Mouse (Mus musculus): ENCODE measurements around the gene Cnot11. TPM values are rescaled to one million over a fixed set of nuclear protein-coding genes. Genes with fewer than 3 reads are reported as not detected.

Gene Cnot11
- polyA plus RNA-seq, 1 experiment from 2014 or later = 12.9 TPM

DNA sequence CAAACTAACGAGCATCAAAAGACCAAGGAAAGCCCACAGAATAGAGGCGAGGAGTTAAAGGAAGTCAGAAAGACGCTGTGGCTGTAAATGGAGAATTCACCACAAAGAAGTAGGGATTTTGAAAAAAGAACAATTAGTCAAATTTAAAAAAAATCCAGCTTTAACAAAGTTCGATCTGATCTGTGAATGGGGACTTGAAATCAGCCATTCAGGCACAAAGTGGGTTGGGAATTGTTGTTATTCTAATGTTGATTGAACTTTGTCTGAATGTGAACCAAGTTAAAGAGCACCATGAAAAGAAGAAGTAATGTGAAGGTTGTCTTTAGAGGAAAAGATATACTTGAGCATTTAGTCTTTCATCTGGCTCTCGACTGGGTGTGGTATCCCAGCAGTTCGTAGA is 6.5 kb upstream of the Cnot11 start:
- WGBS = 71% methylated on average over 6 of the region's 6 CpGs
- Histone ChIP-seq H3K4me3 (ENCODE audit: low read length) (no peak overlapping the region), H3K9ac (ENCODE audit: low read depth, low read length) (no peak overlapping the region), H3K4me1 (ENCODE audit: control insufficient read depth, insufficient read depth, low read length) (no peaks in the 10 kb centered on the region), H3K27me3 (replicated peaks; ENCODE audit: control insufficient read depth, insufficient read depth, low read length) (no peaks in the 10 kb centered on the region), H3K36me3 (ENCODE audit: control insufficient read depth, insufficient read depth, low read length) (no peaks in the 10 kb centered on the region), H3K9me3 (ENCODE audit: control insufficient read depth, low read length) (no peaks in the 10 kb centered on the region), H3K27ac (ENCODE audit: low read length) (no peak overlapping the region), H3K4me2 (ENCODE audit: low read depth, low read length) (no peak overlapping the region)
- ATAC-seq = no peak

DNA sequence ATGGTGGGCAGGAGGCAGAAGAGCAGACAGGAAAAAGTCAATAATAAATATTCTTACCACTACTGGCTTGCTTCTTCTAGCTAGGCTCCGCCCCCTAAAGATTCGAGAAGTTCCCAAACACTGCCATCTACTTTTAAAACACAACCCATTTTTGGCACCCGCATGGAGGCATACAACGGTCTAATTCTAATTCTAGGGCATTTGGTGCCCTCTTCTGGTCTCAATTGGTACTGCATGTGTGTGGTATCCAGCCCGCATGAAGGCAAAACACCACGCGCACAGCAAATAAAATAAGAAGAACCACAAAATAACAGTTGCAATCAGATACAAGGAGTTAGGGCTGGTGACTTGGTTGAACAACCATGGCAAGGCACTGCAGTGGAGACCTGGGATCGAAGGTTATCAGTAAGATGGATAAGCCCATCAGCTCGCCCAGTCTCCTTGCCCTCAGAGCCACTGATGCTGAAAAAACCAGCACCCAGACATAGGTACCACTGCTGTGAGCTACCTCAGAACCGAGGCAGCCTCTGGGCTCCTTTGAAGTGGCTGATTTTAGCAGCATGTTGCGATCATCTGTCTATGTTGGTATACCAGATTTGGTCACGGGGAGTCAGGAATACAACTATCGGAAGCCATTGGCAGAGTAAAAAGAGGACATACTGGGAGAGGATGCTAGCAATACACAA is 4.4 kb upstream of the Cnot11 start:
- Histone ChIP-seq H3K9me3 (ENCODE audit: control insufficient read depth, low read length) (no peaks in the 10 kb centered on the region), H3K27me3 (replicated peaks; ENCODE audit: control insufficient read depth, insufficient read depth, low read length) (no peaks in the 10 kb centered on the region), H3K4me1 (ENCODE audit: control insufficient read depth, insufficient read depth, low read length) (peaks cover 4% of the 10 kb centered on the region; the same call in 1 of the 2 replicates), H3K9ac (ENCODE audit: low read depth, low read length) (no peak overlapping the region), H3K4me3 (ENCODE audit: low read length) (no peak overlapping the region), H3K4me2 (ENCODE audit: low read depth, low read length) (no peak overlapping the region), H3K36me3 (ENCODE audit: control insufficient read depth, insufficient read depth, low read length) (no peaks in the 10 kb centered on the region), H3K27ac (ENCODE audit: low read length) (no peak overlapping the region)
- no peak for ATAC-seq
- WGBS = 41% methylated on average over 13 of the region's 13 CpGs

DNA sequence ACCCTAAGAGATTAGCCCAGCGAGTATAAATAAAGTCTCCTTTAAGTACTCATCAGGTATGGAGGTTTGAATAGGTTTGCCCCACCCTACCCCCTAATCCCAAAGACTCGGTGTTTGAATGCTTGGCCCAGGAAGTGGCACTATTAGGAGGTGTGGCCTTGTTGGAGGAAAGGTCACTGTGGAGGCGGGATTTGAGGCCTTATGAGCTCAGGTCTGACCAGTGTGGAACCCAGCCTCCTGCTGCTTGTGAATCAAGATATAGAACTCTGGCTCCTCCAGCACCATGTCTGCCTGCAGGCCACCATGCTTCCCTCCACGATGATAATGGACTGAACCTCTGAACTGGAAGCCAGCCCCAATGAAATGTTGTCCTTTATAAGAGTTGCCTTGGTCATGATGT is 3.8 kb upstream of the Cnot11 start:
- Histone ChIP-seq H3K4me1 (ENCODE audit: control insufficient read depth, insufficient read depth, low read length) (peaks cover 4% of the 10 kb centered on the region; the same call in 1 of the 2 replicates), H3K27ac (ENCODE audit: low read length) (no peak overlapping the region), H3K9me3 (ENCODE audit: control insufficient read depth, low read length) (no peaks in the 10 kb centered on the region), H3K36me3 (ENCODE audit: control insufficient read depth, insufficient read depth, low read length) (no peaks in the 10 kb centered on the region), H3K4me2 (ENCODE audit: low read depth, low read length) (no peak overlapping the region), H3K9ac (ENCODE audit: low read depth, low read length) (no peak overlapping the region), H3K27me3 (replicated peaks; ENCODE audit: control insufficient read depth, insufficient read depth, low read length) (no peaks in the 10 kb centered on the region), H3K4me3 (ENCODE audit: low read length) (no peak overlapping the region)
- WGBS = 64% methylated on average over 4 of the region's 4 CpGs
- no peak for ATAC-seq

DNA sequence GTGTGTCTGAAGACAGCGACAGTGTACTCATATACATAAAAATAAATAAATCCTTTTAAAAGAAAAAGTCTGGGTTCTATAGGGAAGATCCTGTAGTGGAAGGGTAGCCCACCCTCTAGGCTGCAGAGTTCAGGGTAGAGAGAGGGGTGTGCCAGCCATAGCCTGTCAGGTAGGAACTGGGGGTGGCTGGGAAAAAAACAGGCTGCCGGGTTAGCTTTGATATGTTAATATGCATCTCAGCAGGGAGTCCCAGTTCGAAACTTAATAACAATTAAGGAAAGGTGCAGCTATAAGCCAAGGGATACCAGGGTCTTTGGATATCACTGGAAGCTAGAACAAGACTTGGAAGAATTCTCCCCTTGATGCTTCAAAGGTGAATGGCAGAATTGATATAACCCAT is 875 bp upstream of the Cnot11 start:
- Histone ChIP-seq H3K4me2 (ENCODE audit: low read depth, low read length) (no peak overlapping the region), H3K27me3 (replicated peaks; ENCODE audit: control insufficient read depth, insufficient read depth, low read length) (no peaks in the 10 kb centered on the region), H3K27ac (ENCODE audit: low read length) (no peak overlapping the region), H3K4me1 (ENCODE audit: control insufficient read depth, insufficient read depth, low read length) (peaks cover 16% of the 10 kb centered on the region), H3K9me3 (ENCODE audit: control insufficient read depth, low read length) (no peaks in the 10 kb centered on the region), H3K9ac (ENCODE audit: low read depth, low read length) (no peak overlapping the region), H3K4me3 (ENCODE audit: low read length) (no peak overlapping the region), H3K36me3 (ENCODE audit: control insufficient read depth, insufficient read depth, low read length) (peaks cover 8% of the 10 kb centered on the region)
- WGBS = 46% methylated on average over 3 of the region's 3 CpGs
- no peak for ATAC-seq

DNA sequence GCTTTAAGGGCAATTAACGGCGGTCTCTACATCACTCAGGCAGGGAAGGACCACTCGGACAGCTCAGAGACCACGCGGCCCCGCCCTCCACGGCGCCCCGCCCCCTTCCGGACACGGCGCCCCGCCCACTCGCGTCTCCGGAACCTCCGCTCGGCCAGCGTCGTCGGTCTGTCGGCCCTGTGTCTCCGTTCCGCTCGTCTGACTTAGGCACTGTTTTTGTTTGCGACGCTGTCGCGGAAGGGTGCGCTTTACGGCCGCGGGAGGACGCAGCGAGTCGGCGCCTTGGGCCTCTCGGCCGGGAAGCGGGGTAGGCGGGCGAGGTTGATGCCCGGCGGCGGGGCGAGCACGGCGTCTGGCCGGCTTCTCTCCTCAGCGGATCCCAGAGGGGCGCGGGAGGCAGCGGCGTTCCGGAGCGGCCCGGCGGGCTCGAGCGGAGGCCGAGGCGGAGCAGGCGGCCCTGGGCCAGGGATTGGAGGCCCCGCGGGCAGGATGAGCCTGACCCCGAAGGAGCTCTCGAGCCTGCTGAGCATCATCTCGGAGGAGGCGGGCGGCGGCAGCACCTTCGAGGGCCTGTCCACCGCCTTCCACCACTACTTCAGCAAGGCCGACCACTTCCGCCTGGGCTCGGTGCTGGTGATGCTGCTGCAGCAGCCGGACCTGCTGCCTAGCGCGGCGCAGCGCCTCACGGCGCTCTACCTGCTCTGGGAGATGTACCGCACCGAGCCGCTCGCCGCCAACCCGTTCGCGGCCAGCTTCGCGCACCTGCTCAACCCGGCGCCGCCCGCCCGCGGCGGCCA is 921 bp downstream of the Cnot11 start:
- H3K4me3 ChIP-seq (ENCODE audit: low read length) = peak overlapping the region; percentile 97
- peak overlapping the region; percentile 94 for H3K9ac ChIP-seq (ENCODE audit: low read depth, low read length)
- H3K27me3 ChIP-seq (replicated peaks; ENCODE audit: control insufficient read depth, insufficient read depth, low read length) = no peaks in the 10 kb centered on the region
- ATAC-seq = peak; percentile 93
- peak overlapping the region; percentile 91 for H3K27ac ChIP-seq (ENCODE audit: low read length)
- peaks cover 8% of the 10 kb centered on the region; the same call in 1 of the 2 replicates for H3K9me3 ChIP-seq (ENCODE audit: control insufficient read depth, low read length)
- peak overlapping the region; percentile 76 for H3K4me2 ChIP-seq (ENCODE audit: low read depth, low read length)
- H3K36me3 ChIP-seq (ENCODE audit: control insufficient read depth, insufficient read depth, low read length) = peaks cover 23% of the 10 kb centered on the region
- under 1% methylated on average over 98 of the region's 100 CpGs for WGBS
- H3K4me1 ChIP-seq (ENCODE audit: control insufficient read depth, insufficient read depth, low read length) = peaks cover 16% of the 10 kb centered on the region

DNA sequence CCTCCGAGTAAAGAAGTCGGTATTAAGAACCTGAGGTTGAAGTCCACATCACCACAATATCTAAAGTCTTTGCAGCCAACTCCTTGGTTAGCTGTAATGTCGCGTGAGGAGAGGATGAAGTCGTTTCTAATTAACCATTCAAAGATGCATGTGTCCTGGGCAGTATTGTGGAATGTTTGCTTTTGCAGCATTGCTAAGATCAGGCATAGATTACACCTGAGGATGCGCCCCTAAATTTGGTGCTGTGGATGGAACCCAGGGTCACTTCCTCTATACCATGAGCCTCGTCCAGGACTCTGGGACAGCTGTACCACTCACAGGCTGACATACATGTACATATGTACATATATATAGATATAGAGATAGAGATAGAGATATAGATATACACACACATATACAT is 1.9 kb downstream of the Cnot11 start:
- peak overlapping the region; percentile 97 for H3K4me3 ChIP-seq (ENCODE audit: low read length)
- peaks cover 10% of the 10 kb centered on the region; the same call in 1 of the 2 replicates for H3K9me3 ChIP-seq (ENCODE audit: control insufficient read depth, low read length)
- no peak for ATAC-seq
- H3K4me1 ChIP-seq (ENCODE audit: control insufficient read depth, insufficient read depth, low read length) = peaks cover 16% of the 10 kb centered on the region
- H3K36me3 ChIP-seq (ENCODE audit: control insufficient read depth, insufficient read depth, low read length) = peaks cover 26% of the 10 kb centered on the region
- peak overlapping the region; percentile 94 for H3K9ac ChIP-seq (ENCODE audit: low read depth, low read length)
- 25% methylated on average over 7 of the region's 7 CpGs for WGBS
- H3K4me2 ChIP-seq (ENCODE audit: low read depth, low read length) = peak overlapping the region; percentile 76
- H3K27ac ChIP-seq (ENCODE audit: low read length) = no peak overlapping the region
- H3K27me3 ChIP-seq (replicated peaks; ENCODE audit: control insufficient read depth, insufficient read depth, low read length) = no peaks in the 10 kb centered on the region

DNA sequence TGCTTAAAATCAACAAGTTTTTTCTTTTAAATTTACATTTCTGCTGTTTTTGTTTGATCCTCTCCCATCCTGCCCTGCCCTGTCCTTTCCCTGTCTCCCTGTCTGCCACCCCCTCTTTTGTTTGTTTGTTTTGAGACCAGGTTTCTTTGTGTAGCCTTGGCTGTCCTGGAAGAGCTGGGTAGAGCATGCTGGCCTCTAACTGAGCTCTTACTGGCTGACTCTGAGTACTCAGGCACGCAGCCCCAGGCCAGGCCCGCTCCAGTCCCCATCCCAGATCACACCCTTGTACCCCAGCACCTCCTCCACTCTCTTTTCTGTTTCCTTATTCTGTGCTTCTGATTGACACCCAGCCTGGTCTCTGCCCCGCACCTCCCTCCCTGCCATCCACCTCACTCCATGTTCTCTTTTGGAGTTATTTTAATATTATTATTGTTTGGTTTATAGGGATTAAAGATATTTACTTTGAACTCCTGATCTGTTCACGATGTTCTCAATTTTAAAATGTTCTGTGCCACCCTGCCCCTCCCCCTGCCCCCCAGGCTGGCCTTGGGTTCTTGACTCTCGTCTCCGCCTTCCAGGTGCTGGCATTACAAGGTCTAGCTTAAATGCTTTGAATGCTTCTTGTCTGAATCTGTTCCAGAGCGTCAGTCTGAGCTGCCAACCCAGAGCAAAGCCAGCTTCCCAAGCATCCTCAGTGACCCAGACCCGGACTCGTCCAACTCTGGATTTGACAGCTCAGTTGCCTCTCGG is 3.0 kb downstream of the Cnot11 start:
- Histone ChIP-seq H3K27me3 (replicated peaks; ENCODE audit: control insufficient read depth, insufficient read depth, low read length) (no peaks in the 10 kb centered on the region), H3K9ac (ENCODE audit: low read depth, low read length) (0 out of 2 replicates have a peak overlapping the region, but pooled peaks have one; percentile 49), H3K4me2 (ENCODE audit: low read depth, low read length) (no peak overlapping the region), H3K36me3 (ENCODE audit: control insufficient read depth, insufficient read depth, low read length) (peaks cover 26% of the 10 kb centered on the region), H3K4me1 (ENCODE audit: control insufficient read depth, insufficient read depth, low read length) (peaks cover 16% of the 10 kb centered on the region), H3K27ac (ENCODE audit: low read length) (no peak overlapping the region), H3K9me3 (ENCODE audit: control insufficient read depth, low read length) (peaks cover 10% of the 10 kb centered on the region; the same call in 1 of the 2 replicates), H3K4me3 (ENCODE audit: low read length) (no peak overlapping the region)
- 85% methylated on average over 10 of the region's 10 CpGs for WGBS
- no peak for ATAC-seq

DNA sequence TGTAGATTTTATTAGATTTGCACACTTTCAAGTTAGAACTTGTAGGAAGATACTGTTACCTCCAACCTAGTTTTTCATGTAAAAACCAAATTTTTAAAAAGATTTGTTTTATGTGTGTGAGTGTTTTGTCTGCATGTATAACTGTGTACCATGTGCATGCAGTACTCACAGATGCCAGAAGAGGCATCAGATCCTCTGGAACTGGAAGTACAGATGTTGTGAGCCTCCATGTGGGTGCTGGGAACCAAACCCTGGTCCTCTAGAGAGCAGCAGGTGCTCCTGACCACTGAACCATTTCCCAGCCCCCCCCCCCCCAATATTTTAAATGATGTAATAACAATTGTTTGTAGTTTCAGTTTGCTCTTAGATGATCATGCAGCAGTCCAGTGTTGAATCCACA is 5.8 kb downstream of the Cnot11 start:
- Histone ChIP-seq H3K27ac (ENCODE audit: low read length) (no peak overlapping the region), H3K9ac (ENCODE audit: low read depth, low read length) (no peak overlapping the region), H3K27me3 (replicated peaks; ENCODE audit: control insufficient read depth, insufficient read depth, low read length) (no peaks in the 10 kb centered on the region), H3K36me3 (ENCODE audit: control insufficient read depth, insufficient read depth, low read length) (peaks cover 28% of the 10 kb centered on the region), H3K9me3 (ENCODE audit: control insufficient read depth, low read length) (peaks cover 10% of the 10 kb centered on the region; the same call in 1 of the 2 replicates), H3K4me1 (ENCODE audit: control insufficient read depth, insufficient read depth, low read length) (peaks cover 13% of the 10 kb centered on the region), H3K4me3 (ENCODE audit: low read length) (no peak overlapping the region), H3K4me2 (ENCODE audit: low read depth, low read length) (no peak overlapping the region)
- no peak for ATAC-seq

DNA sequence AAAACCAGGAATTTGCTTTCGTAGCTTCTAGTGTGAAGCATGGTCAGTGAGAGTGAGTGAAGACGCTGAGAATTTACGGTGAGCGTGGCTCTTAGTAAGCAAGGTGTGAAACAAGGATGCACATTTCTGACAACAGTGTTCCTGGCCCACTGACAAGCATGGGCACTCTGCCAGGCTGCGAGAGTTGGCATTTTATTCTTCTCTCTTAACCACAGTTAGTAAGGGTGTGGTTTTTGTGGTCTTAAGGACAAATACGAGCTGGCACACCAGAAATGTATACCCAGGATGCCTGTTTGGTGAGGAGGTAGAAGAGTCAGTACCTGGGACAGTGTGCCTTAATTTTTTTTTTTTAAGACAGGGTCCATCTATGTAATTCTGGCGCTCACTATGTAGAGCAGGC is 10.8 kb downstream of the Cnot11 start:
- ATAC-seq = no peak
- H3K36me3 ChIP-seq (ENCODE audit: control insufficient read depth, insufficient read depth, low read length) = peaks cover 10% of the 10 kb centered on the region
- 0 out of 2 replicates have a peak, but pooled peaks cover 4% of the 10 kb centered on the region for H3K4me1 ChIP-seq (ENCODE audit: control insufficient read depth, insufficient read depth, low read length)
- whole genome bisulfite sequencing = 90% methylated on average over 7 of the region's 7 CpGs
- H3K27ac ChIP-seq (ENCODE audit: low read length) = no peak overlapping the region
- no peaks in the 10 kb centered on the region for H3K27me3 ChIP-seq (replicated peaks; ENCODE audit: control insufficient read depth, insufficient read depth, low read length)
- H3K9me3 ChIP-seq (ENCODE audit: control insufficient read depth, low read length) = peaks cover 3% of the 10 kb centered on the region; the same call in 1 of the 2 replicates
- H3K9ac ChIP-seq (ENCODE audit: low read depth, low read length) = no peak overlapping the region
- no peak overlapping the region for H3K4me3 ChIP-seq (ENCODE audit: low read length)
- H3K4me2 ChIP-seq (ENCODE audit: low read depth, low read length) = no peak overlapping the region

Data from intestine, embryonic 16.5 days (tissue).